Mouse (Mus musculus) heart, adult 2 months (tissue): ENCODE results near the gene Nop2.

Experiments
- CTCF ChIP-seq: fragments of 200-600 bp; IDR thresholded peaks from 2 replicates; pipeline ENCODE4 v1.8.1; 2022; ENCODE audit warnings: antibody characterized with exemption, mild to moderate bottlenecking, moderate library complexity
- EP300 ChIP-seq: fragments of 200-500 bp; IDR thresholded peaks from 2 replicates; pipeline ENCODE4 v1.6.1; 2011; ENCODE audit warnings: low read depth, low read length, control low read depth; ENCODE audit not compliant: insufficient read depth
- POLR2A ChIP-seq: fragments of 200-500 bp; IDR thresholded peaks from 2 replicates; pipeline ENCODE4 v1.6.1; 2011; ENCODE audit warnings: mild to moderate bottlenecking, low read depth, low read length, control low read depth; ENCODE audit not compliant: insufficient read depth

DNA sequence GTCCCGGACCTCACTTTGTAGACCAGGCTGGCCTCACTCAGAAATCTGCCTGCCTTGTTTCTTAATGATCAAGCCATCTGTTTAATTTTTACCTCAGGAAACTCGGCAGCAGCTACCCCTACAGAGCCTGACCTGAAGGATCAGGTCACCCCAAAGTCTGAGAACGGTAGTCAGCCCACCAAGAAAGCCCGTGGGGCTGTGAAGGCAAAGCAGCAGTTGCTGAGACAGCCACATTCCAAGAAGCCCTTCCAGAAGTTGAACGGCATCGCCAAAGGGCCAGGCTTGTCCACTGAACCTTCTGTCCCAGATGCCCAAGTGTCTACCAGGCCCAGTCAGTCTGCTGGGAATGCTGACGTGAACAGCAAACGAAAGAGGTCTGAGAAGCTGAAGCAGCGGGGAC is 12.2 kb downstream of the Nop2 start:
- TF ChIP-seq EP300 (no peak), CTCF (no peak), POLR2A (no peak)
